Mouse (Mus musculus) liver, embryonic 14.5 days (tissue): Measurements from ENCODE around the gene Itm2b. TPM values are rescaled to one million over a fixed set of nuclear protein-coding genes. Genes with fewer than 3 reads are reported as not detected.

Source experiments
- ATAC-seq: fragments of 200-750 bp; cut with Nextera tagmentation; 2 replicates; pipeline ENCODE4 v1.8.0; 2017; ENCODE audit warnings: moderate number of reproducible peaks, mild to moderate bottlenecking, moderate library complexity; ENCODE audit not compliant: insufficient read depth
- DNase-seq, 3 experiments: peaks; one replicate each; pipeline ENCODE4 v3.0.0-alpha.2; 2012 to 2013; ENCODE audit warnings: low read depth in 3 of 3, low spot score in 3 of 3
- H3K27ac ChIP-seq: fragments of 300-500 bp; sonication (generic); 2 replicates; pipeline ENCODE4 v1.5.1; 2014; ENCODE audit warnings: moderate library complexity, mild to moderate bottlenecking, control low read depth, inconsistent platforms
- H3K27me3 ChIP-seq: fragments of 300-500 bp; sonication (generic); 2 replicates; pipeline ENCODE4 v1.6.1; 2014; ENCODE audit warnings: mild to moderate bottlenecking, low read length, moderate library complexity; ENCODE audit not compliant: control insufficient read depth, insufficient read depth
- H3K36me3 ChIP-seq: fragments of 300-500 bp; sonication (generic); replicated peaks from 2 replicates; pipeline ENCODE4 v1.6.1; 2014; ENCODE audit warnings: low read depth; ENCODE audit not compliant: control insufficient read depth, insufficient read depth
- H3K4me1 ChIP-seq, 2 experiments: fragments of 200-500 bp in 1 of 2; fragments of 300-500 bp in 1 of 2; sonication (generic) in 1 of 2; replicated peaks; 2 replicates each; pipeline ENCODE4 v1.6.1; 2012 to 2014; ENCODE audit warnings: antibody characterized with exemption in 1 of 2, inconsistent platforms in 1 of 2, low read length in 1 of 2; ENCODE audit not compliant: control insufficient read depth in 2 of 2, insufficient read depth in 2 of 2
- H3K4me2 ChIP-seq: fragments of 300-500 bp; sonication (generic); 2 replicates; pipeline ENCODE4 v1.6.1; 2014; ENCODE audit warnings: low read depth, mild to moderate bottlenecking, control low read depth, moderate library complexity
- H3K4me3 ChIP-seq, 2 experiments: fragments of 200-500 bp in 1 of 2; fragments of 300-500 bp in 1 of 2; sonication (generic) in 1 of 2; 2 replicates each; pipeline ENCODE4 v1.5.1; 2012 to 2014; ENCODE audit warnings: low read depth in 2 of 2, low read length in 2 of 2, mild to moderate bottlenecking in 2 of 2, control low read depth in 1 of 2, inconsistent platforms in 1 of 2, moderate library complexity in 1 of 2; ENCODE audit not compliant: insufficient read depth in 1 of 2
- H3K9ac ChIP-seq: fragments of 300-500 bp; sonication (generic); replicated peaks from 2 replicates; pipeline ENCODE4 v1.6.1; 2014; ENCODE audit warnings: mild to moderate bottlenecking, control low read depth, moderate library complexity
- H3K9me3 ChIP-seq: fragments of 300-500 bp; sonication (generic); 2 replicates; pipeline ENCODE4 v1.6.1; 2016; ENCODE audit warnings: low read length, mixed read lengths; ENCODE audit not compliant: control insufficient read depth
- CTCF ChIP-seq: IDR thresholded peaks from 2 replicates; pipeline ENCODE4 v1.5.1; 2016; ENCODE audit warnings: antibody characterized with exemption, low read depth, control low read depth
- EP300 ChIP-seq: IDR thresholded peaks from 2 replicates; pipeline ENCODE4 v1.6.1; 2016; ENCODE audit warnings: antibody characterized with exemption, low read depth
- WGBS: fragments of 180-500 bp; shearing (Covaris S2); extraction: QIAGEN DNeasy Blood & Tissue Kit; methylation state at CpG from one replicate; pipeline ENCODE4 v1.1.7; 2014; ENCODE audit not compliant: insufficient replicate concordance; 5-methylcytosine and 5-hydroxymethylcytosine counted together
- polyA plus RNA-seq, 2 experiments: library from polyadenylated mRNA; depleted of rRNA in 1 of 2; stranded (reverse) in 1 of 2; unstranded in 1 of 2; fragments of >200 nt; fragmentation: Nextera tagmentation in 1 of 2; extraction: Ambion mirVana in 1 of 2; gene quantifications; 2 replicates each; pipeline versions ENCODE4 v1.2.1 to v1.2.3; 2012 to 2014

Itm2b gene
- polyA plus RNA-seq, 2 experiments = 206 to 396 TPM

DNA sequence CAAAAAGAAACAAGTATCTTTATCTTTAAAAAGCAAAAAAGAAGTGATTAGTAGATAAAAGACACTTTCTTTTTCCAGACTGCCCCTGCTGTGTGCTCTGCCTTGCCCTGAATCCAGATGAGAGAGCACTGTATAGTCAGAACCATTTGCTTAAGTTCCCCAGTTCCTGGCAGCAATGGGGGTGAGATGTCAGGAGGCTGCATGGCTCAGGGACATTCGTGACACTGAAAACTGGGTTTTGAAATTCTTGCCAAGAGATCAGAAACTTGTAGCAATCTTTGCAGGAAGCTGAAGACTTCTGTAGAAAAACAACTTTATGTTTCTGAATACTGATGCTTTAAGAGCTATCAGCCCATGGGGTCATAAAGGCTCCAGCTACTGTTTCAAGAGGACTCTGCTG lies 35.1 kb downstream of the Itm2b start:
- DNase-seq = no peak
- Histone ChIP-seq H3K4me2 (no peak overlapping the region), H3K4me1 (peaks cover 0 to 10% of the 10 kb centered on the region in 2 experiments; a peak in 3 of 4 replicates), H3K9ac (no peak overlapping the region), H3K27me3 (no peaks in the 10 kb centered on the region), H3K4me3 (no peak overlapping the region), H3K27ac (no peak overlapping the region), H3K36me3 (no peaks in the 10 kb centered on the region), H3K9me3 (no peaks in the 10 kb centered on the region)
- TF ChIP-seq CTCF = no peak
- TF ChIP-seq EP300 = no peak
- ATAC-seq = no peak
- 39% methylated on average over 1 of the region's 1 CpGs for WGBS

DNA sequence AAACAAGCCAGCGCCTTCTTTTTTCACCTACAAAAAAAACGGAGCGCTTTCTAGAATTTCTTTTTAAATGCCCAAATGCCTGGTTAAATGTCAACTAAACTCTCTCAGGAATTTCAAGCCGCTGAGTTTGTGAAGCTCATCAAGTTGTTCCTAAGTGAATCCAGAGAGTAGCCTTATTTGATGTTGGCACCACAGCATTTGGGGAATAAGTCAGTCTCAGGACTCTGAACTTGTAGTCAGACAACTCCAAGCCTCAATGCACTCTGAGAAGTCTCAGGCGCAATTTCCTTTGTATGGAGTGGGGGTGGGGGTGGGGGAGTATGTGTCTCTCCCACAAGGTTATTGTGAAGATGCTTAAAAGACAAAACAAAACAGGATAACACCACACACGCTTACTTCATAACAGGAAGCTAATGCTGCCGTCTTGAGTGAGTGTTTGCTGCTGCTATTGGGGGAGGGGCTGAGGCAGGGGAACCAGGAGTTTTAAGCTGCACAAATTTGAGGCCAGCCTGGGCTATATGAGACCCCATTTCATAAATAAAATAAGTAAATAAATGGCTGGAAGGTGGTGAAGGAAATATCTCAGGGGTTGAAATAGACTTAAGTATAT lies 35.9 kb downstream of the Itm2b start:
- ATAC-seq = no peak
- Histone ChIP-seq H3K4me2 (no peak overlapping the region), H3K36me3 (no peaks in the 10 kb centered on the region), H3K27ac (no peak overlapping the region), H3K4me1 (peaks cover 0 to 10% of the 10 kb centered on the region in 2 experiments; a peak in 3 of 4 replicates), H3K9me3 (no peaks in the 10 kb centered on the region), H3K4me3 (no peak overlapping the region), H3K27me3 (no peaks in the 10 kb centered on the region), H3K9ac (no peak overlapping the region)
- DNase-seq = no peak
- TF ChIP-seq CTCF (no peak), EP300 (no peak)
- WGBS = 53% methylated on average over 7 of the region's 7 CpGs

DNA sequence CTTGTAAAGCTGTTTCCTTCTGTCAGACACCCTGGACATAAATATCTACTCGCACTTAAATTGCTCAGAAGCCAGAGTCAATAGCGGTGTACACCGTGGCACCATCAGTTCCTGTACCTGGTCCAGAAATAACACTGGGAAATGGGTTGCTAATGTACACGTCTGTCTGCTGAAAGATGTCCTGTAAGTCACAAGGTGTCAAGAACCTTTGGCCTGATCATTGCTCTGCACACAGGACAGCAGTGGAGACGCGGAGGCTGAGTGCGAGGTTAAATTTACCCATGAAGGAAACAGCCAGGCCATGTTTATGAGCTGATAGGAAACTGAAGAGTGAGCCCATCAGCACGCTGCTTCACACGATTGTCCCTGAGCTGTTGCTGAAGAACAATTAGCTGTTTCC lies 37.8 kb downstream of the Itm2b start:
- 24% methylated on average over 9 of the region's 9 CpGs for WGBS
- Histone ChIP-seq H3K4me1 (peaks cover 0 to 10% of the 10 kb centered on the region in 2 experiments; a peak in 3 of 4 replicates), H3K4me3 (no peak overlapping the region), H3K9ac (no peak overlapping the region), H3K9me3 (no peaks in the 10 kb centered on the region), H3K27me3 (no peaks in the 10 kb centered on the region), H3K4me2 (no peak overlapping the region), H3K36me3 (no peaks in the 10 kb centered on the region), H3K27ac (no peak overlapping the region)
- DNase-seq = no peak
- ATAC-seq = peak; percentile 31; the same call in 1 of the 2 replicates
- TF ChIP-seq EP300 (no peak), CTCF (no peak)

DNA sequence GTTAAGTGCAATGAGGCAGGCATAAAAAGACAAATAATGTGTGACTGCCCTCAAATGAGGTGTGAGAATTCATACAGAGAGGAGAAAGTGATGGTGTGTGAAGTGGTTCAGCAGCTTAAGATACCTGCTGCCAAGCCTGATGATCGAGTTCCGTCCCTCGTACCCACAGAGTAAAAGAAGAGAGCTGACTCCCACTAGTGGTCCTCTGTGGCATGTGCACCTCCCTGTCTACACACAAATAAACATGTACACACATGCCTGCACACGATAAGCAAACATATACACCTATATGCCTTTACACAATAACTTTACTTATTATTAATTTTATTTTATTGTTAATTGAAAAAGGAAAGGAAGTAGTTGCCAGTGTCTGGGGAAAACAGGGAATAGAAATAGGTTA lies 39.5 kb downstream of the Itm2b start:
- Histone ChIP-seq H3K9ac (no peak overlapping the region), H3K4me3 (no peak overlapping the region), H3K36me3 (no peaks in the 10 kb centered on the region), H3K4me2 (no peak overlapping the region), H3K27me3 (no peaks in the 10 kb centered on the region), H3K9me3 (no peaks in the 10 kb centered on the region), H3K27ac (no peak overlapping the region), H3K4me1 (peaks cover 0 to 10% of the 10 kb centered on the region in 2 experiments; a peak in 3 of 4 replicates)
- ATAC-seq (no peak), DNase-seq (no peak)
- 84% methylated on average over 4 of the region's 4 CpGs for WGBS
- TF ChIP-seq CTCF (peak; percentile 60), EP300 (no peak)

DNA sequence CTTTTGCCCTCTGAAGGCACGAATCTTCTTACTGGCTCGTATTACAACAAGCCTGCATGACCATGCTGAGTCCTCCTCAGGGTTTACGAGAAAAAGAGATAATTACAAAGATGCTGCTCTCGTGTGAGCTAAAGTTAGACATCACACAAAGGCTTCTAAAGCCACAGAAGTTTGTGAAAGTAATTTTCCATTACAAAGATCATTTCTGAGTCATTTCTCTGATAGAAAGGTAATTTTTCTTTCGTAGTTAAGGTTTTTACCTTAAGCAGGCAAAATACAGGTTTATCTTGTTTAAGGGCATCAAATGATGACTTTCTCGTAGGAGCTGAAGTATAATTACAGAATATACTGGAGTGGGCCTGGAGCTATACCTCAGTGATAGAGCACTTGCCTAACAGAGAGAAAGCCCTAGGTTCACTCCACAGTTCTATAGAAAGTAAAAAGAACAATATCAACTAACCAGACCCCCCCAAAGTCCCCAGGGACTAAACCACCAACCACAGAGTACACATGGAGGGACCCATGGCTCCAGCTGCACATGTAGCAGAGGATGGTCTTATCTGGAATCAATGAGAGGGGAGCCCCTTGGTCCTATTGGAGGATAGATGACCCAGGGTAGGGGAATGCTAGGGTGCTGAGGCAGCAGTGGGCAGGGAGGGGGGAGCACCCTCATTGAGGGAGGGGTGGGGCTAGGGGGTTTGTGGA lies 44.9 kb downstream of the Itm2b start:
- WGBS = 49% methylated on average over 6 of the region's 6 CpGs
- no peak overlapping the region for H3K27ac ChIP-seq
- no peak overlapping the region for H3K4me3 ChIP-seq
- no peak overlapping the region for H3K9ac ChIP-seq
- DNase-seq (no peak), ATAC-seq (no peak)
- no peaks in the 10 kb centered on the region for H3K9me3 ChIP-seq
- no peaks in the 10 kb centered on the region for H3K4me1 ChIP-seq
- no peaks in the 10 kb centered on the region; the same call in 1 of the 2 replicates for H3K27me3 ChIP-seq
- no peak for TF ChIP-seq EP300
- no peak for TF ChIP-seq CTCF
- no peaks in the 10 kb centered on the region for H3K36me3 ChIP-seq
- no peak overlapping the region for H3K4me2 ChIP-seq
